Mouse (Mus musculus) adrenal gland, postnatal 14 days (tissue): ENCODE measurements around the gene Dmpk. TPM values are rescaled to one million over a fixed set of nuclear protein-coding genes. Genes with fewer than 3 reads are reported as not detected.

Experiments
- microRNA-seq, 2 experiments: library from miRNA; unstranded; fragments of <30 nt; microRNA quantifications; one replicate each; pipeline ENCODE4 v1.2.0; 2021
- total RNA-seq: library from RNA; stranded (reverse); gene quantifications from 2 replicates; pipeline ENCODE4 v1.2.3, GENCODE M21; 2021

The Dmpk gene
- total RNA-seq, 1 experiment from 2014 or later: 65.6 TPM

Small RNA genes within 50 kb of the gene (microRNA-seq; reads per million reads assigned to microRNA genes)
- 0.85 to 2.3 reads per million in 2 experiments for gene Mir3100

Other genes with a start within 250 kb of the Dmpk start
- 5.1 and 6.3 TPM in 2 replicates for gene Mill2, start 243.9 kb upstream of the Dmpk start, total RNA-seq
- 2.3 and 4.5 TPM in 2 replicates for gene Pglyrp1, start 212.5 kb upstream of the Dmpk start, total RNA-seq
- gene Ccdc61, start 173.4 kb upstream of the Dmpk start, total RNA-seq: 12.2 and 12.9 TPM in 2 replicates
- gene Nova2, start 158.0 kb upstream of the Dmpk start, total RNA-seq: 7.2 and 8.0 TPM in 2 replicates
- gene Nanos2, start 96.4 kb upstream of the Dmpk start, total RNA-seq: not detected in 2 replicates
- gene Mypop, start 92.6 kb upstream of the Dmpk start, total RNA-seq: 7.1 and 8.2 TPM in 2 replicates
- 35.9 and 38.6 TPM in 2 replicates for gene Irf2bp1, start 79.8 kb upstream of the Dmpk start, total RNA-seq
- 0.34 and 6.8 TPM in 2 replicates for gene Foxa3, start 60.3 kb upstream of the Dmpk start, total RNA-seq
- 83.7 and 84.3 TPM in 2 replicates for gene Sympk, start 59.5 kb upstream of the Dmpk start, total RNA-seq
- not detected in 2 replicates for gene Rsph6a, start 29.2 kb upstream of the Dmpk start, total RNA-seq
- 45.7 and 47.7 TPM in 2 replicates for gene Dmwd, start 7.6 kb upstream of the Dmpk start, total RNA-seq
- gene Six5, start 10.7 kb downstream of the Dmpk start, total RNA-seq: 13.3 and 15.3 TPM in 2 replicates
- gene Gm4969, start 34.5 kb downstream of the Dmpk start, total RNA-seq: 0.19 TPM in 1 of 2 replicates, not detected in the other
- 11.2 and 11.9 TPM in 2 replicates for gene Fbxo46, start 36.0 kb downstream of the Dmpk start, total RNA-seq
- gene Qpctl, start 65.4 kb downstream of the Dmpk start, total RNA-seq: 13.2 and 15.2 TPM in 2 replicates
- 79.1 and 87.8 TPM in 2 replicates for gene Snrpd2, start 65.9 kb downstream of the Dmpk start, total RNA-seq
- 0.71 and 0.93 TPM in 2 replicates for gene Gipr, start 82.3 kb downstream of the Dmpk start, total RNA-seq
- gene Eml2, start 92.6 kb downstream of the Dmpk start, total RNA-seq: 36.9 and 46.6 TPM in 2 replicates
- gene Gpr4, start 128.7 kb downstream of the Dmpk start, total RNA-seq: 9.7 and 12.4 TPM in 2 replicates
- gene Opa3, start 144.5 kb downstream of the Dmpk start, total RNA-seq: 27.5 and 28.5 TPM in 2 replicates
- gene Vasp, start 188.0 kb downstream of the Dmpk start, total RNA-seq: 62.0 and 79.0 TPM in 2 replicates
- 0.19 TPM in 1 of 2 replicates, not detected in the other for gene Ppm1n, start 196.2 kb downstream of the Dmpk start, total RNA-seq
- 6.0 and 7.9 TPM in 2 replicates for gene Rtn2, start 198.8 kb downstream of the Dmpk start, total RNA-seq
- gene Fosb, start 226.2 kb downstream of the Dmpk start, total RNA-seq: 2.1 and 22.4 TPM in 2 replicates